Mouse (Mus musculus): ENCODE results near the gene Tlnrd1. TPM values are rescaled to one million over a fixed set of nuclear protein-coding genes. Genes with fewer than 3 reads are reported as not detected.
A peak's percentile ranks its signal among the peaks of the same experiment; 100 is the strongest.

The Tlnrd1 gene
- polyA plus RNA-seq, 1 experiment from 2014 or later = 11.6 TPM

DNA sequence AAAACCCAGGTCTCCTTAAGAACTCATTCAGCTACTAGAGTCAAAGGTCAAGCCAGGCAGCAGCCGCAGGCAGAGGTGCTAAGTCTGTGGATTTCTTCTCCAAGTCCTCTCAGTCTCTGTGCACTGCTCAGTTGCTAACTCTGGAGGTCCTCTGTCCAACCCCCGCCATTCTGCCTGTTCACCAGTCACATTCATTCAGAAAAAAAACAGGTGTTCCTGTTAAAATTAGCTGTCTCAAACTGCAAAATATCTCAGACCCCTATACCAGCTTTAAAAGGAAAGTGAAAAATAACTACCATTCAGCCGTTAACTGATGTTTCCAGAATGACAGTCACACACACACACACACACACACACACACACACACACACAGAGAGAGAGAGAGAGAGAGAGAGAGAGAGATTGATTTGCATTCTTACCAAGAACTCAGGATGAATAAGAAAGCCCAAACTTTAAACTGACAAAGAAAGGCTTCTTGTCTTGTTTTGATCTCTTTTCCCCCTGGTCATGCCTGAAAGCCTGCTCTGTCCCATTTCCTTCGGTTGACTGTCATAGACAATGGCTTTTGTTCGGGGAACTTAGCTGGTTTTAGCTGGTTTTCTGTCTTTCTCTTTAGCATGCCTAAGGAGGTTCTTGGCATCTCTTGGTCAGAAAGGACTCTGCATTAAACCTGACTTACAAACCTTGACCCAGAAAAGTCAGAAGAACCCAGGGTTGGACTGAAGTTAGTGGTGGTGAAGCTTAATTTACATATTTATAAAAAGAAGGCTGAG is 5.2 kb downstream of the Tlnrd1 start:
- no peak overlapping the region for H3K27ac ChIP-seq (ENCODE audit: low read depth, low read length)
- ATAC-seq (ENCODE audit: low FRiP score) = no peak
- peaks cover 7% of the 10 kb centered on the region; the same call in 1 of the 2 replicates for H3K4me1 ChIP-seq (replicated peaks; ENCODE audit: control insufficient read depth, insufficient read depth, low read length)

DNA sequence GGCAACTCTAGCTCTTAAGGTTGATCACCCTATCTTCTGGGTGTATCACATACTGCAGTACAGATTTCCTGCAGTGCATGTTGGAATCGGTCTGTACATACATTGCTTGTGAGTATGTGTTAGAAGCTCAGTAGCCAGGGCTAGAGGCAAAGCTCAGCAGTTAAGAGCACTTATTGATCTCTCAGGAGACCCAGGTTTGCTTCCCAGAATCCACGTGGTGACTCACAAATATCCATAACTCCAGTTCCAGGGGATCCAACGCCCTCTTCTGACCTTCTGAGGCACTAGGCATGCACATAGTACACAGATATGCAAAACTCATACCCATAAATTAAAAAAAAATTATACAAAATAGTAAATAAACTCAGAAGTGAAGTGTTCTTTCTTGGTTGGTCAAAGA is 7.0 kb downstream of the Tlnrd1 start:
- 76% methylated on average over 3 of the region's 3 CpGs for WGBS

More for the DNA sequence above, 5.2 kb downstream of the Tlnrd1 start:
- DNase-seq (ENCODE audit: low spot score) = peak; percentile 54
- no peak overlapping the region for H3K4me2 ChIP-seq (replicated peaks; ENCODE audit: low read depth, low read length)
- 8% methylated on average over 5 of the region's 5 CpGs for WGBS
- H3K36me3 ChIP-seq (ENCODE audit: control insufficient read depth, insufficient read depth, low read length) = no peaks in the 10 kb centered on the region
- H3K9me3 ChIP-seq (ENCODE audit: control insufficient read depth, low read length) = no peaks in the 10 kb centered on the region
- H3K27me3 ChIP-seq (ENCODE audit: control insufficient read depth, insufficient read depth, low read length) = no peaks in the 10 kb centered on the region
- 0 out of 2 replicates have a peak overlapping the region, but pooled peaks have one; percentile 12 for H3K9ac ChIP-seq (ENCODE audit: low read depth, low read length)
- no peak overlapping the region for H3K4me3 ChIP-seq (ENCODE audit: low read depth, low read length)

DNA sequence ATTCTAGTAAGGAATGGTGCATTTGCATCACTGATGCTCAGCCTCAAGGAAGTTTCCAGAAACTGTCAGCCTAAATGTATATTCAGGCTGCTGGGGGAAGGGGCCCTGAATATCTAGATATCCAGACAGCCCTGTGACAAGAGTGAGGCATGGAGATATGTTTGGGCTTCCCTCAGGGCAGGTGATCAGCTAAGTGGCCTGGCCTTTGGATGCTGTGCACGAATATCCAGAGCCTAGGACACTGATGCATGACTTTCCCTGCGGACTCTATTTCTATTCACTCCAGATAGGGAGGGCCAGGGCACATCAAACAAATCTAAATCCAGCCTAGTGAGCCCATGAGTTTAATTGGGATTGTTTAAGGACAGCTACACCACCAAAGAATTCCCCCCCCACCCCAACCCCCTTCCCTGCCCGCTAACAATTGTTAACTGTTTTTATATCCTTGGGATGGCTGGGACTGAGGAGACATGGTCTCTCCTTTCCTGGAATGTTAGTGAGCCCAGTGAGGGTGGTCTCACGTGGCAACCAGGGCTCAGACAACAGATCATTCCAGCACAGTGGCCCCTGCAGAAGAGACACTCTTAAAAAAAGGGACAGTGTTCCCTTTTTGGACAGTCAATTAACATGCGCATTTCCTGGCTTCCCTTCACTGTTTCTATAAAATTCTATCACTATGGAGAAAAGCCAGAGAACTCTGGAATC is 14.1 kb downstream of the Tlnrd1 start:
- H3K4me3 ChIP-seq (ENCODE audit: low read depth, low read length) = no peak overlapping the region
- DNase-seq (ENCODE audit: low spot score) (no peak), ATAC-seq (ENCODE audit: low FRiP score) (no peak)
- no peaks in the 10 kb centered on the region for H3K36me3 ChIP-seq (ENCODE audit: control insufficient read depth, insufficient read depth, low read length)
- WGBS = 46% methylated on average over 5 of the region's 5 CpGs
- no peak overlapping the region for H3K9ac ChIP-seq (ENCODE audit: low read depth, low read length)
- H3K4me2 ChIP-seq (replicated peaks; ENCODE audit: low read depth, low read length) = no peak overlapping the region
- H3K27me3 ChIP-seq (ENCODE audit: control insufficient read depth, insufficient read depth, low read length) = no peaks in the 10 kb centered on the region
- no peaks in the 10 kb centered on the region for H3K4me1 ChIP-seq (replicated peaks; ENCODE audit: control insufficient read depth, insufficient read depth, low read length)
- no peaks in the 10 kb centered on the region for H3K9me3 ChIP-seq (ENCODE audit: control insufficient read depth, low read length)
- no peak overlapping the region for H3K27ac ChIP-seq (ENCODE audit: low read depth, low read length)

More for the DNA sequence above, 7.0 kb downstream of the Tlnrd1 start:
- no peak overlapping the region for H3K4me3 ChIP-seq (ENCODE audit: low read depth, low read length)
- no peaks in the 10 kb centered on the region for H3K36me3 ChIP-seq (ENCODE audit: control insufficient read depth, insufficient read depth, low read length)
- no peak overlapping the region for H3K27ac ChIP-seq (ENCODE audit: low read depth, low read length)
- no peak overlapping the region for H3K9ac ChIP-seq (ENCODE audit: low read depth, low read length)
- H3K4me1 ChIP-seq (replicated peaks; ENCODE audit: control insufficient read depth, insufficient read depth, low read length) = peaks cover 2% of the 10 kb centered on the region; the same call in 1 of the 2 replicates
- no peak overlapping the region for H3K4me2 ChIP-seq (replicated peaks; ENCODE audit: low read depth, low read length)
- H3K9me3 ChIP-seq (ENCODE audit: control insufficient read depth, low read length) = no peaks in the 10 kb centered on the region
- no peak for ATAC-seq (ENCODE audit: low FRiP score)
- no peaks in the 10 kb centered on the region for H3K27me3 ChIP-seq (ENCODE audit: control insufficient read depth, insufficient read depth, low read length)
- no peak for DNase-seq (ENCODE audit: low spot score)

DNA sequence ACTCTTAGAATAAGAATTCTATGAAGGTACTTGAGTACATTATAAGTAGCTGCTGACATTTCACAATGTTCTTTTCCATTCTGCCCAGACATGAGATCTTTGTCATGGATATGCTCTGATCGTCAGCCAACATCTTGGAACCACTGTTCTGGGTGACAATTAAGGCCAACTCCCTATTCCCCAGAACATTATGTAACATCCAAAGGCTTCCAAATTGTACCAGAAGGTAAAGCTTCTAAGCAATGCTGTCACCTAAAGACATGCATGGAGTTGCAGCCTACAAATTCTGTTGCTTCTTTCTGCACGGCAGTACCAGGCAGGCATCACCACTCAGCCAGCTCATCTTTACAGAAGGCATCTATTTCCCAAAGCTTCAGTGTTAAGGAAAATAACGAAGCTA is 15.9 kb downstream of the Tlnrd1 start:
- WGBS = 83% methylated on average over 3 of the region's 3 CpGs
- no peak for DNase-seq (ENCODE audit: low spot score)
- Histone ChIP-seq H3K9ac (ENCODE audit: low read depth, low read length) (no peak overlapping the region), H3K4me3 (ENCODE audit: low read depth, low read length) (no peak overlapping the region), H3K27ac (ENCODE audit: low read depth, low read length) (no peak overlapping the region), H3K27me3 (ENCODE audit: control insufficient read depth, insufficient read depth, low read length) (no peaks in the 10 kb centered on the region), H3K9me3 (ENCODE audit: control insufficient read depth, low read length) (no peaks in the 10 kb centered on the region), H3K4me1 (replicated peaks; ENCODE audit: control insufficient read depth, insufficient read depth, low read length) (no peaks in the 10 kb centered on the region), H3K4me2 (replicated peaks; ENCODE audit: low read depth, low read length) (no peak overlapping the region), H3K36me3 (ENCODE audit: control insufficient read depth, insufficient read depth, low read length) (no peaks in the 10 kb centered on the region)
- ATAC-seq (ENCODE audit: low FRiP score) = no peak

DNA sequence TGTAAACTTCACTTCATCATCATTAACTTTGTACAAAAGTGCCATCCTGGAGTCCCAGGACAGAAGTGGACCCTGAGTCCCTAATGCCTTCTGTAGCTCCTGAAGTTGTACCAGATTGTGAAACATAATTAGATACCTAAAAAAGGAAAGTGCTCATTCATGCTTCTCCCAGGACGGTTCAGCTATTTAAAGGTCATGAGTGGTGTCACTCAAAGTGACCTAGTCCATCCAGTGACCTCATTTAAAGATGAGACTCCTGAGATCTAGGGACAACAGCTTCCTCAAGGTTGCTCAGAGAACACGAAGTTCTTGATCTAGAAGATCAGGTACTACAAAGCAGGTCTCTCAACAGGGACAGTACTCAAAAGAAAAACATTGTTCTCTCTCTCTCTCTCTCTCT is 20.6 kb downstream of the Tlnrd1 start:
- DNase-seq (ENCODE audit: low spot score) = no peak
- H3K4me3 ChIP-seq (ENCODE audit: low read depth, low read length) = no peak overlapping the region
- no peaks in the 10 kb centered on the region for H3K27me3 ChIP-seq (ENCODE audit: control insufficient read depth, insufficient read depth, low read length)
- H3K4me1 ChIP-seq (replicated peaks; ENCODE audit: control insufficient read depth, insufficient read depth, low read length) = no peaks in the 10 kb centered on the region
- H3K4me2 ChIP-seq (replicated peaks; ENCODE audit: low read depth, low read length) = no peak overlapping the region
- no peak overlapping the region for H3K9ac ChIP-seq (ENCODE audit: low read depth, low read length)
- 52% methylated on average over 2 of the region's 2 CpGs for WGBS
- H3K36me3 ChIP-seq (ENCODE audit: control insufficient read depth, insufficient read depth, low read length) = no peaks in the 10 kb centered on the region
- H3K27ac ChIP-seq (ENCODE audit: low read depth, low read length) = no peak overlapping the region
- no peak for ATAC-seq (ENCODE audit: low FRiP score)
- H3K9me3 ChIP-seq (ENCODE audit: control insufficient read depth, low read length) = no peaks in the 10 kb centered on the region

DNA sequence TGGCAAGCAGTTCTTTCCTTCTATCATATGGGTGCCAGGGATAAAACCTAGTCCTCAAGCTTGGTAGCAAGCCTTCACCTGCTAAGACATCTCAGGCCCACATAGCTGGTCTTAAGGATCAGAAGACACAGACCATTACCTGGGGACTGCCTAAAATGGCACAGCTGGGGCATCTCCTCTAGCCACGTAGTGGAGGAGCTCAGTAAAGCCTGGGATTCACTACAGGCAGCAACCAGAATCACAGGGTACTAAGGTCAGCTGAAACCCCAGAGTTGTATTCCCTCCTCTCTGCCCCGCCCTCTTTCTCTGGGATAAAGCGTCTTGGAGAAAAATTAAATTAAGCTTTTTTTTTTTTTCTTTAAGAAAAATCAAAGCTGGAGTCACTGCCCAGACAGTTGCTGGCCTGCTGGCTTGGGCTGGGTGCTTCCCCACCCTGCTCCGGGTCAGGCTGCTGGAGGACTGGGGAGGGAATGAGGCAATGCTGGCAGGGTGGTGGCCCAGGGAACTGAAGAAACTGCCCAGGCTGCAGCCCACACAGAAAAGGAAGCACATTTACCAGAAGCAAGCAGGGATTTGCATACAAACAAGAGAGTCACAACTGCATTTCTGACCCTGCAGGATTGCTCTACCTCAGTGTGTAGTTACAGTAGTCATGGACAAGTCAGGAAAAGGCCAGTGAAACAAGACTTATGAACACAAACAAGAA is 24.6 kb downstream of the Tlnrd1 start:
- 62% methylated on average over 4 of the region's 4 CpGs for WGBS

DNA sequence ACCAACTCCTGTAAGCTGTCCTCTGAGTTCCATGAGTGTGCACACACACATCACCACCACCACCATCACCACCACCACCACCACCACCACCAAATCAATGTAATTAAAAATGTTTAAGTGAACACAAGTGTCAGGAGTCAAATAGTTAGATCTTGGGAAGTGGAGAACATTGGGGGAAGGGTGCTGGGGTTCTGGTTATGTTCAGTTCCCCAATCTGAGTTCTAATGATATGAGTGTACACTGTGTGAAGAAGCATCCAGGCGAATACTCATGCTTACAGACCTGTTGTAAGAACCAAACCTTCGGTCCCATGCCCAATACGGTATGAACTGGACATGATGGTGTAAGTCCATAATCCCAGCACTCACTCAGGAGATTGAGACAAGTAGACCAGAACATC is 26.2 kb downstream of the Tlnrd1 start:
- Histone ChIP-seq H3K9ac (ENCODE audit: low read depth, low read length) (no peak overlapping the region), H3K27ac (ENCODE audit: low read depth, low read length) (no peak overlapping the region), H3K4me3 (ENCODE audit: low read depth, low read length) (no peak overlapping the region), H3K4me1 (replicated peaks; ENCODE audit: control insufficient read depth, insufficient read depth, low read length) (no peaks in the 10 kb centered on the region), H3K4me2 (replicated peaks; ENCODE audit: low read depth, low read length) (no peak overlapping the region), H3K36me3 (ENCODE audit: control insufficient read depth, insufficient read depth, low read length) (no peaks in the 10 kb centered on the region), H3K9me3 (ENCODE audit: control insufficient read depth, low read length) (no peaks in the 10 kb centered on the region), H3K27me3 (ENCODE audit: control insufficient read depth, insufficient read depth, low read length) (no peaks in the 10 kb centered on the region)
- DNase-seq (ENCODE audit: low spot score) (no peak), ATAC-seq (ENCODE audit: low FRiP score) (no peak)
- 90% methylated on average over 3 of the region's 3 CpGs for WGBS

More for the DNA sequence above, 24.6 kb downstream of the Tlnrd1 start:
- Histone ChIP-seq H3K36me3 (ENCODE audit: control insufficient read depth, insufficient read depth, low read length) (no peaks in the 10 kb centered on the region), H3K4me3 (ENCODE audit: low read depth, low read length) (no peak overlapping the region), H3K9ac (ENCODE audit: low read depth, low read length) (no peak overlapping the region), H3K27ac (ENCODE audit: low read depth, low read length) (no peak overlapping the region), H3K27me3 (ENCODE audit: control insufficient read depth, insufficient read depth, low read length) (no peaks in the 10 kb centered on the region), H3K4me1 (replicated peaks; ENCODE audit: control insufficient read depth, insufficient read depth, low read length) (no peaks in the 10 kb centered on the region), H3K4me2 (replicated peaks; ENCODE audit: low read depth, low read length) (no peak overlapping the region), H3K9me3 (ENCODE audit: control insufficient read depth, low read length) (no peaks in the 10 kb centered on the region)
- DNase-seq (ENCODE audit: low spot score) = no peak
- no peak for ATAC-seq (ENCODE audit: low FRiP score)

DNA sequence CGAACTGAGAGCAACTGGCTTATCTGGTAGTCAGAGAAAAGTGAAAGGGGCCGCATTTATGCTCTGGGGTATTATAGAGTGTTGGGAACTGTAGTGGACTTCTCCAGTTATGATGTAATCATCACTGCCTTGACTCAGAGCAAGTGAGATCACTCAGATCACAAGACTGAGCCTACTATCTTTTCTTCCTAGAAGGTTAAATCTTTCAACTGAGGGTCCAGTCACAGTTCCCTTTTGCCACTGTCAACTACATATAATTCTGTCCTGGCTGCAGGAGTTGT is 27.0 kb downstream of the Tlnrd1 start:
- Histone ChIP-seq H3K36me3 (ENCODE audit: control insufficient read depth, insufficient read depth, low read length) (no peaks in the 10 kb centered on the region), H3K4me1 (replicated peaks; ENCODE audit: control insufficient read depth, insufficient read depth, low read length) (no peaks in the 10 kb centered on the region), H3K4me3 (ENCODE audit: low read depth, low read length) (no peak overlapping the region), H3K4me2 (replicated peaks; ENCODE audit: low read depth, low read length) (no peak overlapping the region), H3K27ac (ENCODE audit: low read depth, low read length) (no peak overlapping the region), H3K9ac (ENCODE audit: low read depth, low read length) (no peak overlapping the region), H3K27me3 (ENCODE audit: control insufficient read depth, insufficient read depth, low read length) (no peaks in the 10 kb centered on the region), H3K9me3 (ENCODE audit: control insufficient read depth, low read length) (no peaks in the 10 kb centered on the region)
- 94% methylated on average over 2 of the region's 2 CpGs for WGBS
- no peak for ATAC-seq (ENCODE audit: low FRiP score)
- DNase-seq (ENCODE audit: low spot score) = no peak
